Mouse (Mus musculus) stomach, embryonic 15.5 days (tissue): ENCODE measurements at regions not wholly inside any gene's neighbourhood (a gene's known extent, or its start where the extent isn't known, plus 50 kb on each side); places are given as distances from the start of the nearest gene placed in this dataset.
A peak's percentile ranks its signal among the peaks of the same experiment; 100 is the strongest.

Experiments
- ATAC-seq: fragments of 200-750 bp; cut with Nextera tagmentation; 2 replicates; pipeline ENCODE4 v1.8.0; 2017; ENCODE audit warnings: low read depth, moderate number of reproducible peaks, moderate TSS enrichment; ENCODE audit not compliant: insufficient read depth, low FRiP score
- H3K27ac ChIP-seq: fragments of 300-500 bp; sonication (generic); 2 replicates; pipeline ENCODE4 v1.5.1; 2015; ENCODE audit warnings: mild to moderate bottlenecking, inconsistent platforms
- H3K27me3 ChIP-seq: fragments of 300-500 bp; sonication (generic); replicated peaks from 2 replicates; pipeline ENCODE4 v1.6.1; 2015; ENCODE audit warnings: inconsistent platforms
- H3K36me3 ChIP-seq: fragments of 300-500 bp; sonication (generic); 2 replicates; pipeline ENCODE4 v1.6.1; 2015; ENCODE audit warnings: inconsistent platforms
- H3K4me1 ChIP-seq: fragments of 300-500 bp; sonication (generic); 2 replicates; pipeline ENCODE4 v1.6.1; 2015; ENCODE audit warnings: inconsistent platforms
- H3K4me2 ChIP-seq: fragments of 300-500 bp; sonication (generic); 2 replicates; pipeline ENCODE4 v1.6.1; 2015; ENCODE audit warnings: mild to moderate bottlenecking, inconsistent platforms
- H3K4me3 ChIP-seq: fragments of 300-500 bp; sonication (generic); replicated peaks from 2 replicates; pipeline ENCODE4 v1.5.1; 2015; ENCODE audit warnings: inconsistent platforms
- H3K9ac ChIP-seq: fragments of 300-500 bp; sonication (generic); 2 replicates; pipeline ENCODE4 v1.6.1; 2015; ENCODE audit warnings: inconsistent platforms
- H3K9me3 ChIP-seq: fragments of 300-500 bp; sonication (generic); 2 replicates; pipeline ENCODE4 v1.6.1; 2016; ENCODE audit warnings: inconsistent platforms
- WGBS: fragments of 180-500 bp; shearing (Covaris S2); methylation state at CpG from one replicate; pipeline ENCODE4 v1.1.7; 2015; 5-methylcytosine and 5-hydroxymethylcytosine counted together

GRCm38 (mm10) chr8:53881551-53881950 lies 195.9 kb upstream of the Vegfc start:
- no peak for ATAC-seq
- H3K4me1 ChIP-seq = no peaks in the 10 kb centered on the region
- H3K4me3 ChIP-seq = no peak overlapping the region
- 67% methylated on average over 1 of the region's 1 CpGs for WGBS
- H3K9me3 ChIP-seq = no peaks in the 10 kb centered on the region
- no peaks in the 10 kb centered on the region for H3K36me3 ChIP-seq
- H3K9ac ChIP-seq = no peak overlapping the region
- H3K27me3 ChIP-seq = no peaks in the 10 kb centered on the region
- H3K27ac ChIP-seq = no peak overlapping the region
- H3K4me2 ChIP-seq = no peak overlapping the region

- H3K36me3 ChIP-seq = no peaks in the 10 kb centered on the region
- H3K9ac ChIP-seq = no peak overlapping the region
- H3K27me3 ChIP-seq = no peaks in the 10 kb centered on the region
- no peak for ATAC-seq
- no peak overlapping the region for H3K4me2 ChIP-seq
- no peak overlapping the region for H3K27ac ChIP-seq
- 65% methylated on average over 4 of the region's 4 CpGs for WGBS
- no peaks in the 10 kb centered on the region for H3K4me1 ChIP-seq
- H3K9me3 ChIP-seq = no peaks in the 10 kb centered on the region
- H3K4me3 ChIP-seq = no peak overlapping the region
These were observed 185.1 kb upstream of the Vegfc start for GRCm38 (mm10) chr8:53892205-53892710.

- Histone ChIP-seq H3K9ac (no peak overlapping the region), H3K9me3 (no peaks in the 10 kb centered on the region), H3K27me3 (no peaks in the 10 kb centered on the region), H3K4me2 (no peak overlapping the region), H3K36me3 (no peaks in the 10 kb centered on the region), H3K27ac (no peak overlapping the region), H3K4me1 (no peaks in the 10 kb centered on the region), H3K4me3 (no peak overlapping the region)
- 50% methylated on average over 3 of the region's 3 CpGs for WGBS
- no peak for ATAC-seq
These were observed 184.6 kb upstream of the Vegfc start for GRCm38 (mm10) chr8:53892770-53893169.

GRCm38 (mm10) chr8:53922343-53922742 lies 155.1 kb upstream of the Vegfc start:
- ATAC-seq = no peak
- Histone ChIP-seq H3K4me3 (no peak overlapping the region), H3K9me3 (no peaks in the 10 kb centered on the region), H3K4me2 (no peak overlapping the region), H3K36me3 (no peaks in the 10 kb centered on the region), H3K9ac (no peak overlapping the region), H3K4me1 (no peaks in the 10 kb centered on the region), H3K27me3 (no peaks in the 10 kb centered on the region), H3K27ac (no peak overlapping the region)
- 84% methylated on average over 4 of the region's 4 CpGs for WGBS

GRCm38 (mm10) chr8:53930685-53931084 lies 146.7 kb upstream of the Vegfc start:
- H3K9me3 ChIP-seq = no peaks in the 10 kb centered on the region
- H3K27ac ChIP-seq = no peak overlapping the region
- WGBS = 43% methylated on average over 5 of the region's 5 CpGs
- H3K4me2 ChIP-seq = no peak overlapping the region
- H3K9ac ChIP-seq = no peak overlapping the region
- no peaks in the 10 kb centered on the region for H3K27me3 ChIP-seq
- H3K36me3 ChIP-seq = no peaks in the 10 kb centered on the region
- H3K4me1 ChIP-seq = no peaks in the 10 kb centered on the region
- ATAC-seq = no peak
- H3K4me3 ChIP-seq = no peak overlapping the region

- H3K4me2 ChIP-seq = no peak overlapping the region
- H3K36me3 ChIP-seq = no peaks in the 10 kb centered on the region
- ATAC-seq = no peak
- H3K9me3 ChIP-seq = no peaks in the 10 kb centered on the region
- H3K4me3 ChIP-seq = no peak overlapping the region
- no peaks in the 10 kb centered on the region for H3K4me1 ChIP-seq
- no peaks in the 10 kb centered on the region for H3K27me3 ChIP-seq
- H3K27ac ChIP-seq = no peak overlapping the region
- no peak overlapping the region for H3K9ac ChIP-seq
These were observed 139.0 kb upstream of the Vegfc start for GRCm38 (mm10) chr8:53938392-53938791.

- Histone ChIP-seq H3K4me1 (no peaks in the 10 kb centered on the region), H3K4me3 (no peak overlapping the region), H3K4me2 (no peak overlapping the region), H3K27ac (no peak overlapping the region), H3K9ac (no peak overlapping the region), H3K36me3 (no peaks in the 10 kb centered on the region), H3K27me3 (no peaks in the 10 kb centered on the region), H3K9me3 (no peaks in the 10 kb centered on the region)
- 65% methylated on average over 1 of the region's 1 CpGs for WGBS
- no peak for ATAC-seq
These were observed 137.9 kb upstream of the Vegfc start for GRCm38 (mm10) chr8:53939519-53939918.

- 90% methylated on average over 2 of the region's 2 CpGs for WGBS
- no peak overlapping the region for H3K9ac ChIP-seq
- no peaks in the 10 kb centered on the region for H3K27me3 ChIP-seq
- H3K4me2 ChIP-seq = no peak overlapping the region
- ATAC-seq = no peak
- no peak overlapping the region for H3K27ac ChIP-seq
- no peak overlapping the region for H3K4me3 ChIP-seq
- H3K9me3 ChIP-seq = no peaks in the 10 kb centered on the region
- H3K4me1 ChIP-seq = no peaks in the 10 kb centered on the region
- no peaks in the 10 kb centered on the region for H3K36me3 ChIP-seq
These were observed 136.3 kb upstream of the Vegfc start for GRCm38 (mm10) chr8:53941144-53941543.

- Histone ChIP-seq H3K36me3 (no peaks in the 10 kb centered on the region), H3K9ac (no peak overlapping the region), H3K9me3 (no peaks in the 10 kb centered on the region), H3K4me1 (no peaks in the 10 kb centered on the region), H3K27me3 (no peaks in the 10 kb centered on the region), H3K4me2 (no peak overlapping the region), H3K27ac (no peak overlapping the region), H3K4me3 (no peak overlapping the region)
- 50% methylated on average over 2 of the region's 2 CpGs for WGBS
- no peak for ATAC-seq
These were observed 131.8 kb upstream of the Vegfc start for GRCm38 (mm10) chr8:53945561-53945960.

GRCm38 (mm10) chr8:53947384-53947783 lies 130.0 kb upstream of the Vegfc start:
- H3K27me3 ChIP-seq = no peaks in the 10 kb centered on the region
- H3K4me3 ChIP-seq = no peak overlapping the region
- no peak for ATAC-seq
- no peak overlapping the region for H3K4me2 ChIP-seq
- H3K36me3 ChIP-seq = no peaks in the 10 kb centered on the region
- H3K9me3 ChIP-seq = no peaks in the 10 kb centered on the region
- no peak overlapping the region for H3K27ac ChIP-seq
- H3K4me1 ChIP-seq = no peaks in the 10 kb centered on the region
- no peak overlapping the region for H3K9ac ChIP-seq

- Histone ChIP-seq H3K27ac (0 out of 2 replicates have a peak overlapping the region, but pooled peaks have one; percentile 44), H3K4me3 (no peak overlapping the region), H3K36me3 (no peaks in the 10 kb centered on the region), H3K4me2 (no peak overlapping the region), H3K4me1 (no peaks in the 10 kb centered on the region), H3K9ac (no peak overlapping the region), H3K27me3 (no peaks in the 10 kb centered on the region), H3K9me3 (no peaks in the 10 kb centered on the region)
- WGBS = 34% methylated on average over 4 of the region's 4 CpGs
- no peak for ATAC-seq
These were observed 122.8 kb upstream of the Vegfc start for GRCm38 (mm10) chr8:53954476-53955158.

GRCm38 (mm10) chr8:53956148-53956547 lies 121.3 kb upstream of the Vegfc start:
- no peak overlapping the region for H3K27ac ChIP-seq
- 58% methylated on average over 2 of the region's 2 CpGs for WGBS
- H3K4me3 ChIP-seq = no peak overlapping the region
- ATAC-seq = no peak
- H3K9me3 ChIP-seq = no peaks in the 10 kb centered on the region
- no peaks in the 10 kb centered on the region for H3K27me3 ChIP-seq
- no peaks in the 10 kb centered on the region for H3K4me1 ChIP-seq
- no peak overlapping the region for H3K9ac ChIP-seq
- no peak overlapping the region for H3K4me2 ChIP-seq
- no peaks in the 10 kb centered on the region for H3K36me3 ChIP-seq

- H3K4me1 ChIP-seq = no peaks in the 10 kb centered on the region
- WGBS = 56% methylated on average over 1 of the region's 1 CpGs
- H3K9me3 ChIP-seq = no peaks in the 10 kb centered on the region
These were observed 118.9 kb upstream of the Vegfc start for GRCm38 (mm10) chr8:53958548-53958947.

More at GRCm38 (mm10) chr8:53958548-53958947, 118.9 kb upstream of the Vegfc start:
- no peaks in the 10 kb centered on the region for H3K36me3 ChIP-seq
- no peak overlapping the region for H3K4me3 ChIP-seq
- H3K4me2 ChIP-seq = no peak overlapping the region
- ATAC-seq = no peak
- H3K27me3 ChIP-seq = no peaks in the 10 kb centered on the region
- no peak overlapping the region for H3K9ac ChIP-seq
- no peak overlapping the region for H3K27ac ChIP-seq
